31 mouse cellular contexts compared by ENCODE assay signal in genomic region chr5:64684275-64684674, GRCm38 (mm10).
DNase-seq lines count a peak whose midpoint lies in the region; ATAC-seq and TF ChIP-seq lines count a peak whose summit lies in the region.
"Had no signal": no experiment of that assay in that cellular context is flagged by ENCODE, and none has a peak within 500 bp of the region (broad histone marks: within the 10 kb centered on the region; RNA-seq: fewer than 3 reads in every experiment).

No protein-coding gene starts in this region.

- H3K79me2 ChIP-seq in MEL (ENCODE audit: control insufficient read depth, insufficient read depth, low read length, poor library complexity): no peaks in the 10 kb centered on the region

- no peaks in the 10 kb centered on the region for H3K36me3 ChIP-seq in spleen, adult 2 months (ENCODE audit: control insufficient read depth, insufficient read depth, low read length)
- peaks cover 0 to 34% of the 10 kb centered on the region in 2 experiments; a peak in 2 of 4 replicates for H3K36me3 ChIP-seq in MEL (ENCODE audit: control insufficient read depth in 1 of 2, insufficient read depth in 2 of 2, low read length in 2 of 2)
- H3K36me3 ChIP-seq in hindbrain, embryonic 14.5 days (replicated peaks; ENCODE audit: control insufficient read depth, insufficient read depth): no peaks in the 10 kb centered on the region
- H3K36me3 ChIP-seq: embryonic facial prominence, embryonic 13.5 days; forebrain, embryonic 10.5 days; forebrain, embryonic 15.5 days; hindbrain, embryonic 10.5 days; liver, embryonic 12.5 days; neural tube, embryonic 12.5 days had no signal

- no peak overlapping the region for H3K4me2 ChIP-seq in hindbrain, embryonic 14.5 days (replicated peaks)
- H3K4me2 ChIP-seq: embryonic facial prominence, embryonic 13.5 days; forebrain, embryonic 15.5 days; liver, embryonic 12.5 days; neural tube, embryonic 12.5 days had no signal

- TF ChIP-seq EP300 in MEL (IDR thresholded peaks at IDR 0.05; ENCODE audit: low read depth in 1 of 2, low read length in 2 of 2): peak; percentile 72 to 79

- TF ChIP-seq POLR2A in spleen, adult 2 months (IDR thresholded peaks at IDR 0.05; ENCODE audit: low read depth, low read length): no peak
- no peak for TF ChIP-seq POLR2A in MEL (IDR thresholded peaks at IDR 0.05; ENCODE audit: control insufficient read depth in 1 of 2, insufficient read depth in 1 of 2, low read depth in 1 of 2, low read length in 2 of 2, poor library complexity in 1 of 2)
- no peak for TF ChIP-seq POLR2A in cerebellum, adult 2 months (IDR thresholded peaks at IDR 0.05; ENCODE audit: borderline replicate concordance, insufficient read depth, low read length)

- no peak for TF ChIP-seq RAD21 in MEL (IDR thresholded peaks at IDR 0.05; ENCODE audit: low read depth, low read length)

- peak; percentile 77 for ATAC-seq in inflammation-experienced regulatory T-cells, adult 6 months
- no peak for ATAC-seq in hindbrain, embryonic 14.5 days (ENCODE audit: low FRiP score)
- ATAC-seq: forebrain, embryonic 15.5 days; hindbrain, embryonic 16.5 days; intestine, embryonic 16.5 days; liver, embryonic 12.5 days; liver, postnatal 0 days had no signal

- no peaks in the 10 kb centered on the region for H3K9me3 ChIP-seq in MEL (replicated peaks; ENCODE audit: insufficient read depth, low read length)
- peaks cover 6% of the 10 kb centered on the region; the same call in 1 of the 2 replicates for H3K9me3 ChIP-seq in hindbrain, embryonic 14.5 days (ENCODE audit: control insufficient read depth, low read length)
- H3K9me3 ChIP-seq: forebrain, embryonic 15.5 days; neural tube, embryonic 12.5 days had no signal

- peak overlapping the region; percentile 58 for H3K27ac ChIP-seq in spleen, adult 2 months (ENCODE audit: insufficient read depth, low read length)
- H3K27ac ChIP-seq in MEL (ENCODE audit: control insufficient read depth, low read depth, low read length): peak overlapping the region; percentile 24
- H3K27ac ChIP-seq in cerebellum, adult 2 months (ENCODE audit: insufficient read depth, low read length): no peak overlapping the region
- no peak overlapping the region for H3K27ac ChIP-seq in hindbrain, embryonic 14.5 days
- H3K27ac ChIP-seq: embryonic facial prominence, embryonic 13.5 days; forebrain, embryonic 10.5 days; forebrain, embryonic 15.5 days; kidney, postnatal 0 days; liver, embryonic 12.5 days; neural tube, embryonic 12.5 days; stomach, postnatal 0 days had no signal

- H3K4me1 ChIP-seq in spleen, adult 2 months (ENCODE audit: control insufficient read depth, insufficient read depth, insufficient read length): peaks cover 7% of the 10 kb centered on the region; the same call in 1 of the 2 replicates
- H3K4me1 ChIP-seq in MEL (ENCODE audit: control insufficient read depth in 1 of 2, insufficient read depth in 2 of 2, low read length in 2 of 2): peaks cover 8 to 31% of the 10 kb centered on the region in 2 experiments
- no peaks in the 10 kb centered on the region for H3K4me1 ChIP-seq in cerebellum, adult 2 months (ENCODE audit: control insufficient read depth, insufficient read depth, low read length)
- no peaks in the 10 kb centered on the region for H3K4me1 ChIP-seq in hindbrain, embryonic 14.5 days (replicated peaks; ENCODE audit: control insufficient read depth, insufficient read depth, low read length)
- H3K4me1 ChIP-seq: forebrain, embryonic 15.5 days; neural tube, embryonic 12.5 days had no signal

- no peaks in the 10 kb centered on the region for H3K27me3 ChIP-seq in spleen, adult 2 months (ENCODE audit: control insufficient read depth, insufficient read depth, low read length)
- no peaks in the 10 kb centered on the region for H3K27me3 ChIP-seq in MEL (ENCODE audit: control insufficient read depth in 1 of 2, insufficient read depth in 2 of 2, low read length in 2 of 2)
- H3K27me3 ChIP-seq in cerebellum, adult 2 months (ENCODE audit: control insufficient read depth, insufficient read depth, low read length): no peaks in the 10 kb centered on the region
- H3K27me3 ChIP-seq in hindbrain, embryonic 14.5 days (ENCODE audit: control insufficient read depth, insufficient read depth, low read length): no peaks in the 10 kb centered on the region
- H3K27me3 ChIP-seq: embryonic facial prominence, embryonic 13.5 days; forebrain, embryonic 15.5 days; liver, embryonic 12.5 days; neural tube, embryonic 12.5 days had no signal

- no peak overlapping the region; the same call in 1 of the 2 replicates for H3K9ac ChIP-seq in MEL (ENCODE audit: control insufficient read depth, low read depth, low read length, poor library complexity, severe bottlenecking)
- no peak overlapping the region for H3K9ac ChIP-seq in hindbrain, embryonic 14.5 days
- H3K9ac ChIP-seq: embryonic facial prominence, embryonic 13.5 days; forebrain, embryonic 15.5 days; liver, embryonic 12.5 days; liver, postnatal 0 days; neural tube, embryonic 12.5 days had no signal

- no peak for TF ChIP-seq CTCF in spleen, adult 2 months (IDR thresholded peaks at IDR 0.05; ENCODE audit: extremely low read depth, insufficient read depth, insufficient read length, insufficient replicate concordance)
- TF ChIP-seq CTCF in MEL (IDR thresholded peaks at IDR 0.05 in 2 of 3, conservative IDR thresholded peaks at IDR 0.05 in 1 of 3; ENCODE audit: control insufficient read depth in 1 of 3, insufficient read depth in 1 of 3, low read depth in 2 of 3, low read length in 3 of 3, poor library complexity in 1 of 3, severe bottlenecking in 1 of 3): no peak
- TF ChIP-seq CTCF in cerebellum, adult 2 months (IDR thresholded peaks at IDR 0.05; ENCODE audit: borderline replicate concordance, insufficient read depth, low read depth, low read length): no peak

- DNase-seq in spleen, adult 2 months (ENCODE audit: low read depth in 1 of 2, low spot score in 2 of 2): no peak
- DNase-seq in spleen, postnatal 10 days (ENCODE audit: low spot score in 2 of 2): no peak
- DNase-seq in MEL (ENCODE audit: low read depth, low spot score): peak; percentile 68
- DNase-seq in cerebellum, adult 2 months: no peak
- DNase-seq in heart, adult 11 months: no peak
- no peak for DNase-seq in hindbrain, embryonic 14.5 days (ENCODE audit: low spot score)
- DNase-seq: adrenal gland, postnatal 14 days; cerebellum, adult 11 months; cerebellum, adult 9-11 months; embryo, embryonic 11 days; heart, postnatal 14 days; kidney, adult 8-10 months; kidney, postnatal 4 days; layer of hippocampus, postnatal 36 days; left cerebral cortex, postnatal 4 days; liver, postnatal 0 days; lung, postnatal 36 days; midbrain, embryonic 14.5 days; retina, postnatal 1 day; right cerebral cortex, postnatal 14 days had no signal

- WGBS in spleen, adult 2 months: 61% methylated on average over 5 of the region's 5 CpGs
- WGBS in cerebellum, adult 2 months: 86% methylated on average over 5 of the region's 5 CpGs
- WGBS in hindbrain, embryonic 14.5 days: 90% methylated on average over 5 of the region's 5 CpGs

- no peak overlapping the region for H3K4me3 ChIP-seq in spleen, adult 2 months (ENCODE audit: extremely low read depth, insufficient read depth, insufficient read length)
- H3K4me3 ChIP-seq in MEL (ENCODE audit: control insufficient read depth in 1 of 2, insufficient read depth in 1 of 2, low read depth in 2 of 2, low read length in 2 of 2): no peak overlapping the region
- no peak overlapping the region for H3K4me3 ChIP-seq in cerebellum, adult 2 months (replicated peaks; ENCODE audit: insufficient read depth, low read depth, low read length)
- H3K4me3 ChIP-seq in hindbrain, embryonic 14.5 days (replicated peaks; ENCODE audit: low read length): no peak overlapping the region
- H3K4me3 ChIP-seq: embryonic facial prominence, embryonic 13.5 days; forebrain, embryonic 10.5 days; forebrain, embryonic 15.5 days; hindbrain, embryonic 10.5 days; liver, embryonic 12.5 days; neural tube, embryonic 12.5 days had no signal

TF ChIP-seq in MEL, 35 proteins besides CTCF, POLR2A, EP300 and RAD21:
- TF ChIP-seq MEF2A (IDR thresholded peaks at IDR 0.05; ENCODE audit: extremely low read depth, insufficient replicate concordance, low read depth, low read length, poor library complexity, severe bottlenecking) (no peak), MAX (IDR thresholded peaks at IDR 0.05; ENCODE audit: low read length) (0 out of 2 replicates have a peak, but pooled peaks have one; percentile 26), CHD2 (IDR thresholded peaks at IDR 0.05; ENCODE audit: low read length) (no peak), KAT2A (conservative IDR thresholded peaks at IDR 0.05; ENCODE audit: low read depth, low read length) (no peak), GATA1 (IDR thresholded peaks at IDR 0.05; ENCODE audit: low read depth, low read length) (peak; percentile 62; the same call in 1 of the 2 replicates), RCOR1 (IDR thresholded peaks at IDR 0.05; ENCODE audit: low read depth, low read length) (peak; percentile 93), TBP (IDR thresholded peaks at IDR 0.05; ENCODE audit: low read depth, low read length) (no peak), ZMIZ1 (IDR thresholded peaks at IDR 0.05; ENCODE audit: low read depth, low read length) (no peak), BHLHE40 (IDR thresholded peaks at IDR 0.05; ENCODE audit: borderline replicate concordance, low read depth, low read length) (peak; percentile 52; the same call in 1 of the 2 replicates), TCF12 (IDR thresholded peaks at IDR 0.05; ENCODE audit: low read depth, low read length) (peak; percentile 58), MYC (IDR thresholded peaks at IDR 0.05; ENCODE audit: low read depth, low read length) (0 out of 2 replicates have a peak, but pooled peaks have one; percentile 28), SMC3 (IDR thresholded peaks at IDR 0.05; ENCODE audit: low read depth, low read length) (no peak), MYB (IDR thresholded peaks at IDR 0.05; ENCODE audit: low read depth, low read length) (peak; percentile 43; the same call in 1 of the 2 replicates), ZC3H11A (IDR thresholded peaks at IDR 0.05; ENCODE audit: low read depth, low read length) (0 out of 2 replicates have a peak, but pooled peaks have one; percentile 0), ETS1 (IDR thresholded peaks at IDR 0.05; ENCODE audit: low read depth, low read length) (peak; percentile 78)

Comparison
In these comparisons a context has a peak if more than half of its experiments do, and no peak if none do; other contexts are left out.
1. H3K27ac ChIP-seq: peak in spleen, adult 2 months (single experiment) and MEL (single experiment); none in cerebellum, adult 2 months (single experiment) and hindbrain, embryonic 14.5 days (single experiment).